Mouse (Mus musculus): ENCODE measurements around the gene Dot1l.

DNA sequence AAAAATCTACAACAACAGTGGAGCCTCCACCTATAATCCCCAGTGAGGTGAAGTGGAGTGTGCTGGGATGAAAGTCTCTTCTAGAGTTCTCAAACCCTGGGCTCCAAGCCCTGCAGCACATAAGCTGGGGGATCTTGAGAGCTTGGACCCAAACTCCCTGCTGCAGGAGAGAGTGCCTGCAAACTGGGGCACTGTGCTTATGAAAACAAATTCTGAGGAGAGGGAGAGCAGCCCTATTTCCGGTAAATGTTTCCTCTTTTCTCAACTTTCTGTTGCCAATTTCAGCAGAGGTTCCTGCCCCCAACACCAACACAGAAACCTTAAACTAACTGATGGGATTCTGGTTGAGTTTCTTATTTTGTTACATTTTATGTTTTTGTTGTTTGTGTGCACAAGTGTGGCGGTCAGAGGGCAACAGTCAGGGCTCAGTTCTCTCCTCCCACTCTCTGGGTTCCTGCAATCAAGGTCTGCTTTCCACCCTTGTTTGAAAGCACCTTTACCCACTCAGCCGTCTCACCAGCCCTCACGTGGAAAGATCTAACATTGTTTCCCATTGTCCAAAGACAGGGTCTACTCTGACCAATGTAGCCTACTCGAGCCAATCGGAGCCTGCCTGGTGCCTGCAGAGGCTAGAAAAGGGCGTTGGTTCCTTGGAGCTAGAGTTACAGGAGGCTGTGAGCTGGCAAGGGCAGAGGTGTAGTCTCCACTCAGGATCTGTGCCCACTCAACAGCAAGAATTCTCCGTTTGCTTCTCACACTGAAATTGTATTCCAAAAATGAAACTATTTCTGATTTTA is 69.0 kb downstream of the Dot1l start:
- TF ChIP-seq POLR2A (IDR thresholded peaks at IDR 0.05; ENCODE audit: low read depth, low read length) (no peak), CTCF (conservative IDR thresholded peaks at IDR 0.05; ENCODE audit: insufficient read depth, insufficient read length, low read depth, low read length) (no peak)

All from kidney, adult 2 months (tissue).